Mouse (Mus musculus) liver, embryonic 14.5 days (tissue): ENCODE measurements around the gene Rps27a.

Experiments
- CTCF ChIP-seq: IDR thresholded peaks from 2 replicates; pipeline ENCODE4 v1.5.1; 2016; ENCODE audit warnings: antibody characterized with exemption, low read depth, control low read depth
- EP300 ChIP-seq: IDR thresholded peaks from 2 replicates; pipeline ENCODE4 v1.6.1; 2016; ENCODE audit warnings: antibody characterized with exemption, low read depth

GRCm38 (mm10) chr11:29514682-29515412 lies 33.1 kb downstream of the Rps27a start, which contains the start of gene Prorsd1:
- TF ChIP-seq CTCF (no peak), EP300 (0 out of 2 replicates have a peak, but pooled peaks have one; percentile 9)
